Mouse (Mus musculus): ENCODE results near the gene 4921539E11Rik. TPM values are rescaled to one million over a fixed set of nuclear protein-coding genes. Genes with fewer than 3 reads are reported as not detected.

Gene 4921539E11Rik
- polyA plus RNA-seq, 1 experiment from 2014 or later: not detected

- Histone ChIP-seq H3K36me3 (no peaks in the 10 kb centered on the region), H3K4me1 (no peaks in the 10 kb centered on the region), H3K4me3 (no peak overlapping the region), H3K27me3 (ENCODE audit: low read depth, poor library complexity, severe bottlenecking) (no peaks in the 10 kb centered on the region), H3K27ac (no peak overlapping the region), H3K9me3 (replicated peaks) (no peaks in the 10 kb centered on the region)
- 80% methylated on average over 4 of the region's 4 CpGs for WGBS
- no peak for DNase-seq (ENCODE audit: low spot score)
These were observed 21.3 kb downstream of the 4921539E11Rik start for GRCm38 (mm10) chr4:103269336-103269735.

DNA sequence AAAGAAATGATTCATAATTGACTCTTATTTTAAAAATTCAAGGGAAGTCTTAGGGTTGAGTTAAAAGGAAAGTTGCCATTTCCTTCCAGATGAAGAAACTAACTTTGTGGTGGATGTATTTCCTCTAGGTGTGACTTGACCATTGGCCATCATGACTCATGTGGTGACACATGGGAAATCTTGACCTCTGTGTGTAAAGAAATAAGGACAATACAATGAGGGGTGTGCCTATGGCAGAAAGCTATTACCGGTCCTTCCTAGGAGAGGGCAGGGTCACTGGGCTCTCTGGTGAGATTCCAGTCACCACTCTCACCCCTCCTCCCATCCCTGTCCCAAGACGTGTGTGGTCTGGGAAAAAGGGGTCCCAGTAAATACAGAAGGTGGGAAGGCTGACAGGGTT lies 25.5 kb downstream of the 4921539E11Rik start:
- Histone ChIP-seq H3K4me3 (no peak overlapping the region), H3K9me3 (replicated peaks) (no peaks in the 10 kb centered on the region), H3K4me1 (no peaks in the 10 kb centered on the region), H3K27ac (no peak overlapping the region), H3K27me3 (ENCODE audit: low read depth, poor library complexity, severe bottlenecking) (no peaks in the 10 kb centered on the region), H3K36me3 (no peaks in the 10 kb centered on the region)
- whole genome bisulfite sequencing: 56% methylated on average over 2 of the region's 2 CpGs
- DNase-seq (ENCODE audit: low spot score): no peak

DNA sequence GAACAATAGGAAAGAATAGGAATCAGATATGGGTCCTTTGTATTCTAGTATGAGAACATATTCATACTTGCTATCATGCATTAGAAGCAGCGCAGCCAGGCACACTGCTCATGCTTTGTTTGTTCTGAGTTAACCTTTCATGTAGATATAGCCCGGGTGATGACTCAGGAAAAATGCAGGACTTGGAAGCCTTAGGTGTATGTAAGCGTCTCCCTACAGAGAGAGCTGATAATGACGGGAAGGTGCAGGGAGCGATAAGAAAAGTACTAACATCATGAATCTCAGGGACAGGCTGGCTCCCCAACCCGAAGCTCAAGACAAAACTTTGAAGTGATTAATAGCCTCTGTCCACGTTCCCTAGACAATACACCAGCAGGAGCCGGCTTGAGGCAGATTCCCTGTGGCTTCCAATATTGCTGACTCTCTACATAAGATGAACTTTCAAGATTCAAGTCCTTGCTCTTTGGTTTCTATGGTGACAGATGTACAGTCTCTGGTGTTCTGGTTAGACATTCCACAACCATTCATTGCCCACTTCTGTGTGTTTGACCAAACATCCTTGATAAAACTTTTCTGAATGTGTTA lies 26.8 kb downstream of the 4921539E11Rik start:
- no peak for DNase-seq (ENCODE audit: low spot score)
- Histone ChIP-seq H3K36me3 (no peaks in the 10 kb centered on the region), H3K4me1 (no peaks in the 10 kb centered on the region), H3K4me3 (no peak overlapping the region), H3K9me3 (replicated peaks) (no peaks in the 10 kb centered on the region), H3K27me3 (ENCODE audit: low read depth, poor library complexity, severe bottlenecking) (no peaks in the 10 kb centered on the region), H3K27ac (no peak overlapping the region)
- WGBS: 49% methylated on average over 8 of the region's 8 CpGs

- H3K27ac ChIP-seq: no peak overlapping the region
- WGBS: 60% methylated on average over 5 of the region's 5 CpGs
These were observed 27.3 kb downstream of the 4921539E11Rik start for GRCm38 (mm10) chr4:103263378-103263777.

GRCm38 (mm10) chr4:103258817-103259216 lies 31.8 kb downstream of the 4921539E11Rik start:
- DNase-seq (ENCODE audit: low spot score): no peak
- 82% methylated on average over 3 of the region's 3 CpGs for WGBS
- no peaks in the 10 kb centered on the region for H3K27me3 ChIP-seq (ENCODE audit: low read depth, poor library complexity, severe bottlenecking)
- no peaks in the 10 kb centered on the region for H3K4me1 ChIP-seq
- H3K36me3 ChIP-seq: no peaks in the 10 kb centered on the region
- H3K27ac ChIP-seq: no peak overlapping the region
- H3K9me3 ChIP-seq (replicated peaks): no peaks in the 10 kb centered on the region
- no peak overlapping the region for H3K4me3 ChIP-seq

More at GRCm38 (mm10) chr4:103263378-103263777, 27.3 kb downstream of the 4921539E11Rik start:
- H3K9me3 ChIP-seq (replicated peaks): no peaks in the 10 kb centered on the region
- no peaks in the 10 kb centered on the region for H3K36me3 ChIP-seq
- no peaks in the 10 kb centered on the region for H3K27me3 ChIP-seq (ENCODE audit: low read depth, poor library complexity, severe bottlenecking)
- H3K4me1 ChIP-seq: no peaks in the 10 kb centered on the region
- no peak overlapping the region for H3K4me3 ChIP-seq
- DNase-seq (ENCODE audit: low spot score): no peak

- 83% methylated on average over 4 of the region's 4 CpGs for WGBS
- no peak for DNase-seq (ENCODE audit: low spot score)
- no peak overlapping the region for H3K4me3 ChIP-seq
- H3K4me1 ChIP-seq: no peaks in the 10 kb centered on the region
- H3K36me3 ChIP-seq: no peaks in the 10 kb centered on the region
- H3K27ac ChIP-seq: no peak overlapping the region
- no peaks in the 10 kb centered on the region for H3K9me3 ChIP-seq (replicated peaks)
- H3K27me3 ChIP-seq (ENCODE audit: low read depth, poor library complexity, severe bottlenecking): no peaks in the 10 kb centered on the region
These were observed 36.8 kb downstream of the 4921539E11Rik start for GRCm38 (mm10) chr4:103253846-103254245.

DNA sequence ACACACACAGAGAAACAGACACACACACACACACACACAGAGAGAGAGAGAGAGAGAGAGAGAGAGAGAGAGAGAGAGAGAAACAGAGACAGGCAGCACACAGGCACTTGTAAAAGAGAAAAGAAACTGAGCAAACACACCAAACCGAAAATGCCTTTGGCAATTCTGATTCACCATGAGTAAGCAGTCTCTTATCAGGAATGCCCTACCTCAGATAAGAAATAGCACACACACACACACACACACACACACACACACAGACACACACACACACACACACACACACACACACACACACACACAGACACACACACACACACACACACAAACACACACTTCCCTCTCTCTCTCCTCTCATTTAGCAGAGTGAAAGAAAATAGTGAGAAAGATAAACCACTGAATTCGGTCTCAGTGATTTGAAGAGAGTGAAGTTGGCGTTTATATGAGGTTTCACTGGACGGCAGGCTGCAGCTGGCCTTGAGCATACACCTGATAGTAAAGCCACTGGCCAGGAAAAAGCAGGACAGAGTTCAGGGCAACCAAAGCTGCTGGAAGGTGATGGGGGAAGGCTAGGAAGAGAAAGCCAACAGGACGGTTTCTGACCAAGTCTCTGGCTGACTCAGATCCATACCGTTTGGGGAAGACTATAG lies 41.1 kb downstream of the 4921539E11Rik start:
- DNase-seq (ENCODE audit: low spot score): no peak
- no peaks in the 10 kb centered on the region for H3K9me3 ChIP-seq (replicated peaks)
- H3K36me3 ChIP-seq: no peaks in the 10 kb centered on the region
- WGBS: 65% methylated on average over 6 of the region's 6 CpGs
- no peak overlapping the region for H3K27ac ChIP-seq
- H3K4me3 ChIP-seq: no peak overlapping the region
- no peaks in the 10 kb centered on the region for H3K27me3 ChIP-seq (ENCODE audit: low read depth, poor library complexity, severe bottlenecking)
- no peaks in the 10 kb centered on the region for H3K4me1 ChIP-seq

GRCm38 (mm10) chr4:103247813-103248212 lies 42.9 kb downstream of the 4921539E11Rik start:
- Histone ChIP-seq H3K9me3 (replicated peaks) (no peaks in the 10 kb centered on the region), H3K27ac (no peak overlapping the region), H3K4me3 (no peak overlapping the region), H3K36me3 (no peaks in the 10 kb centered on the region), H3K27me3 (ENCODE audit: low read depth, poor library complexity, severe bottlenecking) (no peaks in the 10 kb centered on the region), H3K4me1 (no peaks in the 10 kb centered on the region)
- no peak for DNase-seq (ENCODE audit: low spot score)
- WGBS: 87% methylated on average over 2 of the region's 2 CpGs

DNA sequence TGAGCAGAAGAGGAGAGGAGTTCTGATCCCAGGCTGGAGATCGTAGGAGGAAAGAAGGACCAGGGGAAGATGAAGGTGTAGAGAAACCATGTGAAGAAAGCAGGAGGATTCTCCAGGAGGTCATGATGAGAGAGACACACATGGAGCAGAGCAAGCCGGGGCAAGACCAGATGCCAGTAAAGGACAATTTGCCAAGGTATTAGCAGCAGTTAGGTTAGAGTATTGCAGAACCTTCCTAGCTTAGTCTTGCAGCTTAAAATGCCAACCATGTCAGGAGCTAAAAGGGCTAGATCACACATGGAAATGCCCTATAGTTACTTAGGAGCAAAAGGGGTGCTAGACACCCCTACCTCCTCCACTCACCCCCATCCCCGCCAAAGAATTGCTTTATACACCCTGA lies 43.4 kb downstream of the 4921539E11Rik start:
- no peak for DNase-seq (ENCODE audit: low spot score)
- Histone ChIP-seq H3K27ac (no peak overlapping the region), H3K27me3 (ENCODE audit: low read depth, poor library complexity, severe bottlenecking) (no peaks in the 10 kb centered on the region), H3K9me3 (replicated peaks) (no peaks in the 10 kb centered on the region), H3K4me3 (no peak overlapping the region), H3K36me3 (no peaks in the 10 kb centered on the region), H3K4me1 (no peaks in the 10 kb centered on the region)
- 84% methylated on average over 3 of the region's 3 CpGs for WGBS

- DNase-seq (ENCODE audit: low spot score): no peak
- H3K36me3 ChIP-seq: no peaks in the 10 kb centered on the region
- no peak overlapping the region for H3K4me3 ChIP-seq
- no peaks in the 10 kb centered on the region for H3K9me3 ChIP-seq (replicated peaks)
- no peaks in the 10 kb centered on the region for H3K27me3 ChIP-seq (ENCODE audit: low read depth, poor library complexity, severe bottlenecking)
- H3K27ac ChIP-seq: no peak overlapping the region
- H3K4me1 ChIP-seq: no peaks in the 10 kb centered on the region
- 73% methylated on average over 2 of the region's 2 CpGs for WGBS
These were observed 58.5 kb downstream of the 4921539E11Rik start for GRCm38 (mm10) chr4:103232156-103232555.

DNA sequence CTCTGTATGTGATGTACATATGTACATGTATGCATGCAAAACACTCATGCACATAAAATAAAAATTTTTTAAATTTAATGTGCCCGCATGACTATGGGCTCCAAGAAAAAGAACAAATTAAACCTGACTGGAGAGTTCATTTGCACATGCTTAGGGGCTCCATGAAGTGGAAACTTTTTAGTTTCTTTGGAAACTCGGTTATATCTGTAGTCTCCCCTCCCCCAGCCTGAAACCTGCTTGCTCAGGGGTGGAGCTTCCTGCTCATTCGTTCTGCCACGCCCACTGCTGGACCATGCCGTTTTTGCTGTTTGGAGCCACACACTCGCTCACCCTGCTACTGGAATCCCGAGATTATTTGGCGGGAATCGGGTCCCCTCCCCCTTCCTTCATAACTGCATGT lies 67.8 kb downstream of the 4921539E11Rik start:
- DNase-seq (ENCODE audit: low spot score): no peak
- Histone ChIP-seq H3K4me1 (peaks cover 22% of the 10 kb centered on the region), H3K4me3 (no peak overlapping the region), H3K27ac (no peak overlapping the region), H3K9me3 (replicated peaks) (no peaks in the 10 kb centered on the region), H3K36me3 (no peaks in the 10 kb centered on the region), H3K27me3 (ENCODE audit: low read depth, poor library complexity, severe bottlenecking) (no peaks in the 10 kb centered on the region)
- WGBS: 46% methylated on average over 9 of the region's 9 CpGs

GRCm38 (mm10) chr4:103221789-103222188 lies 68.9 kb downstream of the 4921539E11Rik start:
- peaks cover 23% of the 10 kb centered on the region for H3K4me1 ChIP-seq
- no peak overlapping the region for H3K27ac ChIP-seq
- 85% methylated on average over 6 of the region's 6 CpGs for WGBS
- H3K9me3 ChIP-seq (replicated peaks): no peaks in the 10 kb centered on the region
- DNase-seq (ENCODE audit: low spot score): no peak
- no peak overlapping the region for H3K4me3 ChIP-seq
- no peaks in the 10 kb centered on the region for H3K27me3 ChIP-seq (ENCODE audit: low read depth, poor library complexity, severe bottlenecking)
- no peaks in the 10 kb centered on the region for H3K36me3 ChIP-seq

DNA sequence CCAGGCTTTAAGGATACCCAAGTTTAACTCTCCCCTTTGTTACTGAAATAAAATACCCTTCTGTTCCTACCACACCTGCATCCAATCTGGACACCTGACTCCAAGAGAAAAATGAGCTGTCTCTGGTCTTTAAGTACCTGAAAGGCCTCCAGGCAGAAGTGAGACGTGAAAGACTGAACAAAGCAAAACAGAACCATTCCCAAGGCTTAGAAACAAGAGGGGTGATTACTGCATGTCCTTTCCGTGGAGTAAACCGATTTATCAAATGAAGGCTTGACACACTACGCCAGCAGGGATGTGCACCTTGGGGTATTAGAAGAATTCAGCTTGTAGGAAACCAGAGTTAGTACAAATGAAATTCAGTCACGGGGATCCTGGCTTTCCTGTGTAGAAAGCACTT lies 71.7 kb downstream of the 4921539E11Rik start:
- peak overlapping the region; percentile 5; the same call in 1 of the 2 replicates for H3K27ac ChIP-seq
- H3K36me3 ChIP-seq: no peaks in the 10 kb centered on the region
- no peak overlapping the region for H3K4me3 ChIP-seq
- no peak for DNase-seq (ENCODE audit: low spot score)
- 46% methylated on average over 5 of the region's 5 CpGs for WGBS
- H3K4me1 ChIP-seq: peaks cover 33% of the 10 kb centered on the region
- no peaks in the 10 kb centered on the region for H3K27me3 ChIP-seq (ENCODE audit: low read depth, poor library complexity, severe bottlenecking)
- H3K9me3 ChIP-seq (replicated peaks): no peaks in the 10 kb centered on the region
